Mouse (Mus musculus): ENCODE measurements around the gene H13. TPM values are rescaled to one million over a fixed set of nuclear protein-coding genes. Genes with fewer than 3 reads are reported as not detected.

The H13 gene
- 10 to 100 TPM; 75.0 to 76.0 TPM for total RNA-seq (2021)
- long read RNA-seq, full-length matches to known transcripts: 81 of 94 reads
- long read RNA-seq, partial matches to known transcripts: 1 of 94 reads
- long read RNA-seq, other reads (novel, unspliced or antisense): 12 of 94 reads

GRCm38 (mm10) chr2:152669256-152669638, at the start of gene H13:
H13 (plus strand) TSS chr2:152669461.
- peak; percentile 90 to 95 for DNase-seq (ENCODE audit: low spot score in 2 of 2)

- peak in 1 of 2 experiments; percentile 28 for DNase-seq (ENCODE audit: low spot score in 2 of 2)
Measured at GRCm38 (mm10) chr2:152620367-152621134, 48.7 kb upstream of the H13 start.

GRCm38 (mm10) chr2:152622151-152622550, 47.1 kb upstream of the H13 start:
- no peak for DNase-seq (ENCODE audit: low spot score in 2 of 2)

GRCm38 (mm10) chr2:152622953-152623352, 46.3 kb upstream of the H13 start, which contains the start of gene Defb25:
Defb25 (minus strand) TSS chr2:152623053.
- no peak for DNase-seq (ENCODE audit: low spot score in 2 of 2)

- no peak for DNase-seq (ENCODE audit: low spot score in 2 of 2)
Measured at GRCm38 (mm10) chr2:152624566-152624965, 44.7 kb upstream of the H13 start.

GRCm38 (mm10) chr2:152625256-152625655, 44.0 kb upstream of the H13 start:
- no peak for DNase-seq (ENCODE audit: low spot score in 2 of 2)

GRCm38 (mm10) chr2:152626774-152627591, 42.3 kb upstream of the H13 start, which contains the start of gene Rem1:
Rem1 (plus strand) TSS chr2:152626951.
- DNase-seq (ENCODE audit: low spot score in 2 of 2): no peak

GRCm38 (mm10) chr2:152628066-152628465, 41.2 kb upstream of the H13 start:
- DNase-seq (ENCODE audit: low spot score in 2 of 2): no peak

GRCm38 (mm10) chr2:152629239-152629638, 40.0 kb upstream of the H13 start:
- no peak for DNase-seq (ENCODE audit: low spot score in 2 of 2)

GRCm38 (mm10) chr2:152629904-152630303, 39.4 kb upstream of the H13 start:
- DNase-seq (ENCODE audit: low spot score in 2 of 2): no peak

GRCm38 (mm10) chr2:152633334-152633733, 35.9 kb upstream of the H13 start:
- no peak for DNase-seq (ENCODE audit: low spot score in 2 of 2)

GRCm38 (mm10) chr2:152634311-152634710, 35.0 kb upstream of the H13 start:
- DNase-seq (ENCODE audit: low spot score in 2 of 2): no peak

GRCm38 (mm10) chr2:152636246-152637005, 32.8 kb upstream of the H13 start:
- DNase-seq (ENCODE audit: low spot score in 2 of 2): no peak

- no peak for DNase-seq (ENCODE audit: low spot score in 2 of 2)
Measured at GRCm38 (mm10) chr2:152637006-152637322, 32.3 kb upstream of the H13 start.

- no peak for DNase-seq (ENCODE audit: low spot score in 2 of 2)
Measured at GRCm38 (mm10) chr2:152637381-152637780, 31.9 kb upstream of the H13 start.

GRCm38 (mm10) chr2:152638865-152639264, 30.4 kb upstream of the H13 start:
- DNase-seq (ENCODE audit: low spot score in 2 of 2): no peak

- no peak for DNase-seq (ENCODE audit: low spot score in 2 of 2)
Measured at GRCm38 (mm10) chr2:152639406-152640113, 29.7 kb upstream of the H13 start.

- DNase-seq (ENCODE audit: low spot score in 2 of 2): no peak
Measured at GRCm38 (mm10) chr2:152652901-152653620, 16.2 kb upstream of the H13 start.

- DNase-seq (ENCODE audit: low spot score in 2 of 2): peak; percentile 74 to 89
Measured at GRCm38 (mm10) chr2:152653874-152654715, 15.2 kb upstream of the H13 start.

Measured in layer of hippocampus, adult 18-20 months (tissue).